Mouse (Mus musculus) stomach, embryonic 14.5 days (tissue): ENCODE results near the gene Gnai2. TPM values are rescaled to one million over a fixed set of nuclear protein-coding genes. Genes with fewer than 3 reads are reported as not detected.

Source experiments
- ATAC-seq: fragments of 200-750 bp; cut with Nextera tagmentation; 2 replicates; pipeline ENCODE4 v1.8.0; 2017; ENCODE audit warnings: low read depth, moderate TSS enrichment; ENCODE audit not compliant: insufficient number of reproducible peaks, insufficient read depth, low FRiP score
- H3K27ac ChIP-seq: fragments of 300-500 bp; sonication (generic); 2 replicates; pipeline ENCODE4 v1.5.1; 2014; ENCODE audit warnings: mild to moderate bottlenecking, low read length, moderate library complexity, mixed read lengths
- H3K27me3 ChIP-seq: fragments of 300-500 bp; sonication (generic); 2 replicates; pipeline ENCODE4 v1.6.1; 2014; ENCODE audit warnings: low read length, control low read depth, mixed read lengths; ENCODE audit not compliant: control insufficient read depth, insufficient read depth
- H3K36me3 ChIP-seq: fragments of 300-500 bp; sonication (generic); 2 replicates; pipeline ENCODE4 v1.6.1; 2014; ENCODE audit warnings: mild to moderate bottlenecking, control low read depth, low read length, moderate library complexity, mixed read lengths; ENCODE audit not compliant: control insufficient read depth, insufficient read depth
- H3K4me1 ChIP-seq: fragments of 300-500 bp; sonication (generic); 2 replicates; pipeline ENCODE4 v1.6.1; 2014; ENCODE audit warnings: low read length, control low read depth, mixed read lengths; ENCODE audit not compliant: control insufficient read depth, insufficient read depth
- H3K4me2 ChIP-seq: fragments of 300-500 bp; sonication (generic); replicated peaks from 2 replicates; pipeline ENCODE4 v1.6.1; 2014; ENCODE audit warnings: low read depth, low read length, control low read depth
- H3K4me3 ChIP-seq: fragments of 300-500 bp; sonication (generic); 2 replicates; pipeline ENCODE4 v1.5.1; 2014; ENCODE audit warnings: low read depth, low read length, control low read depth
- H3K9ac ChIP-seq: fragments of 300-500 bp; sonication (generic); replicated peaks from 2 replicates; pipeline ENCODE4 v1.6.1; 2014; ENCODE audit warnings: low read depth, mild to moderate bottlenecking, control low read depth, low read length, moderate library complexity, mixed read lengths
- H3K9me3 ChIP-seq: fragments of 300-500 bp; sonication (generic); 2 replicates; pipeline ENCODE4 v1.6.1; 2016; ENCODE audit warnings: low read depth, low read length, control low read depth; ENCODE audit not compliant: control insufficient read depth
- WGBS: fragments of 180-500 bp; shearing (Covaris S2); extraction: QIAGEN DNeasy Blood & Tissue Kit; methylation state at CpG from one replicate; pipeline ENCODE4 v1.1.7; 2014; 5-methylcytosine and 5-hydroxymethylcytosine counted together
- polyA plus RNA-seq: library from polyadenylated mRNA; unstranded; fragments of >200 nt; fragmentation: Nextera tagmentation; extraction: Ambion mirVana; gene quantifications from 2 replicates; pipeline ENCODE4 v1.2.1, GENCODE M21; 2014

The Gnai2 gene
- polyA plus RNA-seq, 1 experiment from 2014 or later: 359 TPM

GRCm38 (mm10) chr9:107674609-107675429 is 39.7 kb upstream of the Gnai2 start:
- Histone ChIP-seq H3K4me2 (no peak overlapping the region), H3K4me1 (peaks cover 8% of the 10 kb centered on the region), H3K4me3 (no peak overlapping the region), H3K9me3 (no peaks in the 10 kb centered on the region), H3K9ac (no peak overlapping the region), H3K36me3 (no peaks in the 10 kb centered on the region), H3K27ac (no peak overlapping the region), H3K27me3 (peaks cover 26% of the 10 kb centered on the region)
- WGBS: 65% methylated on average over 9 of the region's 9 CpGs
- ATAC-seq: no peak

GRCm38 (mm10) chr9:107670259-107670658 is 35.1 kb upstream of the Gnai2 start:
- Histone ChIP-seq H3K27me3 (peaks cover 4% of the 10 kb centered on the region; the same call in 1 of the 2 replicates), H3K9me3 (no peaks in the 10 kb centered on the region), H3K4me2 (no peak overlapping the region), H3K9ac (no peak overlapping the region), H3K36me3 (no peaks in the 10 kb centered on the region), H3K27ac (no peak overlapping the region), H3K4me3 (no peak overlapping the region), H3K4me1 (peaks cover 17% of the 10 kb centered on the region)
- no peak for ATAC-seq
- WGBS: 70% methylated on average over 5 of the region's 5 CpGs

DNA sequence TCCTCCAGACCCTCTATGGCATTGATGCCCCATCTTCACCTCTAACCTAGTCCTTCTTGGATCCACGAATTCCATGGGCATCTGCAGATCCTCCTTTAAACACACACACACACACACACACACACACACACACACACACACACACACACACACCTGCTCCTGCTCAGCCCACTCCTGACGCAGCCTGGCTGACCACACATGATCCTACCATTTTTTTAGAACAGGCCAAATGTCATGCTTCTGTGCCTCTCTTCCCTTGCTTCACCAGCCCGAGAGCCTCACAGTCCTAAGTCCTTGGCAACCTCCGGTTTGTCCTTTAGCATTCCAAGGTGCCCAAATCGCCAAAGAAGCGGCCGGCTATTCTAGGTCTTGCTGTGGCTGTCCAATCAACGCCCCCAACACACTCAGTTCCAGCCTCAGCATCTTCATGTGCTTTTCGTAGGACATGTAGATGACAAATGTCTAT is 34.3 kb upstream of the Gnai2 start, which contains the start of gene Slc38a3:
Gene Slc38a3, minus strand, starts transcription at position 51 of the 466 bp plus-strand sequence.
- 85% methylated on average over 9 of the region's 9 CpGs for WGBS
- Histone ChIP-seq H3K9me3 (no peaks in the 10 kb centered on the region), H3K27ac (0 out of 2 replicates have a peak within 1 kb of the TSS, but pooled peaks have one; percentile 11), H3K4me3 (no peak within 1 kb of the TSS), H3K4me1 (peaks cover 17% of the 10 kb centered on the region), H3K9ac (no peak within 1 kb of the TSS), H3K36me3 (no peaks in the 10 kb centered on the region), H3K4me2 (no peak within 1 kb of the TSS), H3K27me3 (no peaks in the 10 kb centered on the region)
- ATAC-seq: no peak

GRCm38 (mm10) chr9:107668916-107669315 is 33.7 kb upstream of the Gnai2 start:
- Histone ChIP-seq H3K4me2 (no peak overlapping the region), H3K9me3 (no peaks in the 10 kb centered on the region), H3K27me3 (no peaks in the 10 kb centered on the region), H3K27ac (0 out of 2 replicates have a peak overlapping the region, but pooled peaks have one; percentile 11), H3K9ac (no peak overlapping the region), H3K4me1 (peaks cover 17% of the 10 kb centered on the region), H3K4me3 (no peak overlapping the region), H3K36me3 (no peaks in the 10 kb centered on the region)
- ATAC-seq: 0 out of 2 replicates have a peak, but pooled peaks have one; percentile 16
- 62% methylated on average over 3 of the region's 3 CpGs for WGBS

- no peaks in the 10 kb centered on the region for H3K36me3 ChIP-seq
- H3K9ac ChIP-seq: no peak overlapping the region
- H3K4me2 ChIP-seq: peak overlapping the region; percentile 92; the same call in 1 of the 2 replicates
- H3K27me3 ChIP-seq: no peaks in the 10 kb centered on the region
- peaks cover 17% of the 10 kb centered on the region for H3K4me1 ChIP-seq
- H3K9me3 ChIP-seq: no peaks in the 10 kb centered on the region
- no peak for ATAC-seq
- H3K4me3 ChIP-seq: no peak overlapping the region
- H3K27ac ChIP-seq: 0 out of 2 replicates have a peak overlapping the region, but pooled peaks have one; percentile 11
- 40% methylated on average over 8 of the region's 8 CpGs for WGBS
These were observed 32.8 kb upstream of the Gnai2 start for GRCm38 (mm10) chr9:107668011-107668410.

DNA sequence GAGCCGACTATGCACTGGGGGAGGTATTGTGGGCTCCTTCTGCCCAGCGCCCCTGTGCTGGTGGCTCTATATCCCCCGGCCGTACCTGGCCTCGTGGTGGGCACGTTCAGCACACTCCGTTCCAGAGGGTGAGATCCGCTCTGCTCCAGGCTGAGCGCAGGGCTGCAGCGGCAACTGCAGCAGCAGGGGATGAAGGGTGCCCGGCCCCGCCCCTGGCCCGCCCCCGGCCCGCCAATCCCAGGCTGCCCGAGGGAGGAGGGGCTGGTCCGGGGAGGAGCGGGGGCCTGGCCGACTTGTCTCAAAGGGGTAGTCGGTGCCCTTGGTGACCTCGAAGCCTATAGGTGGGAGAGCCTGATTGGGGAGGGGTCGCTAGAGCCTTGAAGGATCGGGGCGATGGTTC is 32.1 kb upstream of the Gnai2 start:
- Histone ChIP-seq H3K4me3 (peak overlapping the region; percentile 42), H3K9me3 (no peaks in the 10 kb centered on the region), H3K27ac (no peak overlapping the region), H3K9ac (peak overlapping the region; percentile 33; the same call in 1 of the 2 replicates), H3K36me3 (no peaks in the 10 kb centered on the region), H3K4me1 (peaks cover 17% of the 10 kb centered on the region), H3K4me2 (peak overlapping the region; percentile 92), H3K27me3 (no peaks in the 10 kb centered on the region)
- 1% methylated on average over 24 of the region's 24 CpGs for WGBS
- peak; percentile 85 for ATAC-seq

GRCm38 (mm10) chr9:107666751-107667205 is 31.6 kb upstream of the Gnai2 start:
- Histone ChIP-seq H3K4me1 (peaks cover 17% of the 10 kb centered on the region), H3K9me3 (no peaks in the 10 kb centered on the region), H3K36me3 (no peaks in the 10 kb centered on the region), H3K4me2 (peak overlapping the region; percentile 92), H3K9ac (peak overlapping the region; percentile 33), H3K27me3 (no peaks in the 10 kb centered on the region), H3K27ac (no peak overlapping the region), H3K4me3 (peak overlapping the region; percentile 42)
- no peak for ATAC-seq
- WGBS: 1% methylated on average over 30 of the region's 30 CpGs

DNA sequence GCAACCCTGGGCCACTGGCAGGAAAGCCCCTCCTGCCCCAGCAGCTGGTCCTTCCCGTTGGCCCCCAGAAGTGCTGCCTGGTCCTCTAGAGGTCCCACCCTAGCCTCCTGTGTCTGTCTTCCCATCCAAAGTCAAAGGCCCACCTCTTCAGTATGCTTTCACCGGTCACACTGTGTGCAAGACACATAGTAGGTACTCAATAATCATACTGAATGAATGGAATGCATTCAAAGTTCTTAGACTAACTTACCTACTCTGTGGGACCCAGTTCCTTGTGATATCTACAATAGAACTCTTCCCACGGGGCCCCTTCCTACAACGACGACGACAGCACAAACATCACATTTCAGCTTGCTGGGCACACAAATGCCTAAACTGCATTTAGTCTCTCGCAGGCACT is 30.1 kb upstream of the Gnai2 start:
- H3K4me3 ChIP-seq: no peak overlapping the region
- no peaks in the 10 kb centered on the region for H3K9me3 ChIP-seq
- H3K27me3 ChIP-seq: no peaks in the 10 kb centered on the region
- ATAC-seq: no peak
- H3K9ac ChIP-seq: no peak overlapping the region
- 85% methylated on average over 7 of the region's 7 CpGs for WGBS
- H3K4me1 ChIP-seq: peaks cover 17% of the 10 kb centered on the region
- no peak overlapping the region for H3K27ac ChIP-seq
- H3K36me3 ChIP-seq: no peaks in the 10 kb centered on the region
- H3K4me2 ChIP-seq: no peak overlapping the region
